Mouse (Mus musculus) midbrain, embryonic 15.5 days (tissue): ENCODE data around the gene 4921536K21Rik. TPM values are rescaled to one million over a fixed set of nuclear protein-coding genes. Genes with fewer than 3 reads are reported as not detected.

Experiments
- ATAC-seq: fragments of 200-750 bp; cut with Nextera tagmentation; replicated peaks from 2 replicates; pipeline ENCODE4 v1.8.0; 2017; ENCODE audit warnings: moderate TSS enrichment
- H3K27ac ChIP-seq: fragments of 300-500 bp; sonication (generic); 2 replicates; pipeline ENCODE4 v1.5.1; 2015; ENCODE audit warnings: mild to moderate bottlenecking, inconsistent platforms
- H3K27me3 ChIP-seq: fragments of 300-500 bp; sonication (generic); replicated peaks from 2 replicates; pipeline ENCODE4 v1.6.1; 2015; ENCODE audit warnings: inconsistent platforms
- H3K36me3 ChIP-seq: fragments of 300-500 bp; sonication (generic); replicated peaks from 2 replicates; pipeline ENCODE4 v1.6.1; 2015; ENCODE audit warnings: inconsistent platforms
- H3K4me1 ChIP-seq: fragments of 300-500 bp; sonication (generic); 2 replicates; pipeline ENCODE4 v1.6.1; 2015; ENCODE audit warnings: inconsistent platforms
- H3K4me2 ChIP-seq: fragments of 300-500 bp; sonication (generic); 2 replicates; pipeline ENCODE4 v1.6.1; 2015; ENCODE audit warnings: inconsistent platforms, mild to moderate bottlenecking, moderate library complexity
- H3K4me3 ChIP-seq: fragments of 300-500 bp; sonication (generic); 2 replicates; pipeline ENCODE4 v1.5.1; 2015; ENCODE audit warnings: mild to moderate bottlenecking, inconsistent platforms
- H3K9ac ChIP-seq: fragments of 300-500 bp; sonication (generic); 2 replicates; pipeline ENCODE4 v1.6.1; 2015; ENCODE audit warnings: mild to moderate bottlenecking, inconsistent platforms
- H3K9me3 ChIP-seq: fragments of 300-500 bp; sonication (generic); 2 replicates; pipeline ENCODE4 v1.6.1; 2016; ENCODE audit warnings: inconsistent platforms
- WGBS: fragments of 180-500 bp; shearing (Covaris S2); methylation state at CpG from one replicate; pipeline ENCODE4 v1.1.7; 2015; ENCODE audit warnings: mixed read lengths; 5-methylcytosine and 5-hydroxymethylcytosine counted together
- polyA plus RNA-seq: library from polyadenylated mRNA; unstranded; fragments of >200 nt; fragmentation: Nextera tagmentation; extraction: Ambion mirVana; gene quantifications from 2 replicates; pipeline ENCODE4 v1.2.1, GENCODE M21; 2015

Gene 4921536K21Rik
- 0.43 and 0.90 TPM in 2 replicates for polyA plus RNA-seq

GRCm38 (mm10) chr11:3894406-3895281, at the start of gene 4921536K21Rik, which contains the start of gene Dusp18:
Gene 4921536K21Rik, minus strand, starts transcription at chr11:3895098.
Gene Dusp18, plus strand, starts transcription at chr11:3895240.
- H3K36me3 ChIP-seq, result peaks cover 14% of the 10 kb centered on the region; the same call in 1 of the 2 replicates
- WGBS, result 3% methylated on average over 46 of the region's 46 CpGs
- peak within 1 kb of the TSS; percentile 50 for H3K4me3 ChIP-seq
- peak within 1 kb of the TSS; percentile 84 for H3K27ac ChIP-seq
- peak within 1 kb of the TSS; percentile 54 for H3K9ac ChIP-seq
- H3K4me2 ChIP-seq, result peak within 1 kb of the TSS; percentile 72
- H3K4me1 ChIP-seq, result peaks cover 13% of the 10 kb centered on the region
- peak; percentile 99 for ATAC-seq
- H3K9me3 ChIP-seq, result no peaks in the 10 kb centered on the region
- H3K27me3 ChIP-seq, result no peaks in the 10 kb centered on the region

- Histone ChIP-seq H3K4me1 (no peaks in the 10 kb centered on the region), H3K27ac (no peak overlapping the region), H3K9ac (no peak overlapping the region), H3K4me2 (no peak overlapping the region), H3K36me3 (no peaks in the 10 kb centered on the region), H3K9me3 (no peaks in the 10 kb centered on the region), H3K27me3 (no peaks in the 10 kb centered on the region), H3K4me3 (no peak overlapping the region)
- ATAC-seq, result no peak
- 82% methylated on average over 7 of the region's 7 CpGs for WGBS
Observed at GRCm38 (mm10) chr11:3941371-3941770, 46.5 kb upstream of the 4921536K21Rik start.

- ATAC-seq, result no peak
- no peak overlapping the region for H3K4me2 ChIP-seq
- H3K9ac ChIP-seq, result no peak overlapping the region
- H3K9me3 ChIP-seq, result no peaks in the 10 kb centered on the region
- no peak overlapping the region for H3K4me3 ChIP-seq
- H3K36me3 ChIP-seq, result no peaks in the 10 kb centered on the region
- H3K4me1 ChIP-seq, result no peaks in the 10 kb centered on the region
- WGBS, result 80% methylated on average over 13 of the region's 13 CpGs
- H3K27ac ChIP-seq, result no peak overlapping the region
- H3K27me3 ChIP-seq, result no peaks in the 10 kb centered on the region
Observed at GRCm38 (mm10) chr11:3937321-3937874, 42.5 kb upstream of the 4921536K21Rik start.

GRCm38 (mm10) chr11:3936318-3936717, 41.4 kb upstream of the 4921536K21Rik start:
- H3K9me3 ChIP-seq, result no peaks in the 10 kb centered on the region
- H3K9ac ChIP-seq, result no peak overlapping the region
- H3K36me3 ChIP-seq, result no peaks in the 10 kb centered on the region
- H3K4me1 ChIP-seq, result peaks cover 10% of the 10 kb centered on the region
- H3K4me2 ChIP-seq, result no peak overlapping the region
- no peak overlapping the region for H3K4me3 ChIP-seq
- WGBS, result 92% methylated on average over 3 of the region's 3 CpGs
- no peak for ATAC-seq
- no peaks in the 10 kb centered on the region for H3K27me3 ChIP-seq
- H3K27ac ChIP-seq, result no peak overlapping the region

- H3K4me3 ChIP-seq, result no peak overlapping the region
- no peaks in the 10 kb centered on the region for H3K9me3 ChIP-seq
- peaks cover 16% of the 10 kb centered on the region for H3K4me1 ChIP-seq
- no peak for ATAC-seq
- no peaks in the 10 kb centered on the region for H3K27me3 ChIP-seq
- no peak overlapping the region for H3K27ac ChIP-seq
- WGBS, result 80% methylated on average over 4 of the region's 4 CpGs
- no peak overlapping the region for H3K9ac ChIP-seq
- no peak overlapping the region for H3K4me2 ChIP-seq
- no peaks in the 10 kb centered on the region for H3K36me3 ChIP-seq
Observed at GRCm38 (mm10) chr11:3935135-3935534, 40.2 kb upstream of the 4921536K21Rik start.

- Histone ChIP-seq H3K4me1 (peaks cover 16% of the 10 kb centered on the region), H3K4me2 (no peak overlapping the region), H3K27me3 (no peaks in the 10 kb centered on the region), H3K4me3 (no peak overlapping the region), H3K36me3 (no peaks in the 10 kb centered on the region), H3K27ac (no peak overlapping the region), H3K9me3 (no peaks in the 10 kb centered on the region), H3K9ac (no peak overlapping the region)
- ATAC-seq, result no peak
- WGBS, result 81% methylated on average over 9 of the region's 9 CpGs
Observed at GRCm38 (mm10) chr11:3933756-3934285, 38.9 kb upstream of the 4921536K21Rik start.

- H3K36me3 ChIP-seq, result no peaks in the 10 kb centered on the region
- peak; percentile 83 for ATAC-seq
- under 1% methylated on average over 24 of the region's 26 CpGs for WGBS
- H3K4me3 ChIP-seq, result peak within 1 kb of the TSS; percentile 43
- peak within 1 kb of the TSS; percentile 25; the same call in 1 of the 2 replicates for H3K9ac ChIP-seq
- peak within 1 kb of the TSS; percentile 79 for H3K4me2 ChIP-seq
- no peaks in the 10 kb centered on the region for H3K27me3 ChIP-seq
- H3K27ac ChIP-seq, result no peak within 1 kb of the TSS
- H3K9me3 ChIP-seq, result no peaks in the 10 kb centered on the region
- H3K4me1 ChIP-seq, result peaks cover 16% of the 10 kb centered on the region
Observed at GRCm38 (mm10) chr11:3931511-3932211, 36.8 kb upstream of the 4921536K21Rik start, which contains the start of gene Tcn2. Gene Tcn2, minus strand, starts transcription at chr11:3932159.

GRCm38 (mm10) chr11:3930931-3931330, 36.0 kb upstream of the 4921536K21Rik start:
- H3K27me3 ChIP-seq, result no peaks in the 10 kb centered on the region
- peaks cover 16% of the 10 kb centered on the region for H3K4me1 ChIP-seq
- no peaks in the 10 kb centered on the region for H3K36me3 ChIP-seq
- H3K4me3 ChIP-seq, result peak overlapping the region; percentile 43
- peak overlapping the region; percentile 25; the same call in 1 of the 2 replicates for H3K9ac ChIP-seq
- no peak overlapping the region for H3K27ac ChIP-seq
- H3K9me3 ChIP-seq, result no peaks in the 10 kb centered on the region
- H3K4me2 ChIP-seq, result peak overlapping the region; percentile 79
- 0 out of 2 replicates have a peak, but pooled peaks have one; percentile 52 for ATAC-seq
- WGBS, result 32% methylated on average over 6 of the region's 6 CpGs

- Histone ChIP-seq H3K27me3 (no peaks in the 10 kb centered on the region), H3K9ac (no peak overlapping the region), H3K9me3 (no peaks in the 10 kb centered on the region), H3K36me3 (no peaks in the 10 kb centered on the region), H3K4me1 (peaks cover 16% of the 10 kb centered on the region), H3K4me2 (no peak overlapping the region), H3K4me3 (no peak overlapping the region), H3K27ac (no peak overlapping the region)
- 82% methylated on average over 4 of the region's 4 CpGs for WGBS
- ATAC-seq, result no peak
Observed at GRCm38 (mm10) chr11:3930019-3930418, 35.1 kb upstream of the 4921536K21Rik start.

GRCm38 (mm10) chr11:3925916-3926315, 31.0 kb upstream of the 4921536K21Rik start:
- Histone ChIP-seq H3K27me3 (no peaks in the 10 kb centered on the region), H3K4me3 (no peak overlapping the region), H3K4me1 (peaks cover 2% of the 10 kb centered on the region), H3K27ac (no peak overlapping the region), H3K9ac (no peak overlapping the region), H3K9me3 (no peaks in the 10 kb centered on the region), H3K36me3 (no peaks in the 10 kb centered on the region), H3K4me2 (no peak overlapping the region)
- no peak for ATAC-seq
- 95% methylated on average over 10 of the region's 10 CpGs for WGBS

GRCm38 (mm10) chr11:3922731-3923130, 27.8 kb upstream of the 4921536K21Rik start:
- WGBS, result 95% methylated on average over 6 of the region's 6 CpGs
- H3K9ac ChIP-seq, result no peak overlapping the region
- no peaks in the 10 kb centered on the region for H3K36me3 ChIP-seq
- H3K4me3 ChIP-seq, result no peak overlapping the region
- no peaks in the 10 kb centered on the region for H3K27me3 ChIP-seq
- no peak overlapping the region for H3K4me2 ChIP-seq
- no peaks in the 10 kb centered on the region for H3K4me1 ChIP-seq
- H3K27ac ChIP-seq, result no peak overlapping the region
- no peak for ATAC-seq
- H3K9me3 ChIP-seq, result no peaks in the 10 kb centered on the region

GRCm38 (mm10) chr11:3922115-3922514, 27.2 kb upstream of the 4921536K21Rik start:
- WGBS, result 94% methylated on average over 9 of the region's 9 CpGs
- Histone ChIP-seq H3K4me1 (no peaks in the 10 kb centered on the region), H3K4me2 (no peak overlapping the region), H3K36me3 (no peaks in the 10 kb centered on the region), H3K9me3 (no peaks in the 10 kb centered on the region), H3K4me3 (no peak overlapping the region), H3K9ac (no peak overlapping the region), H3K27me3 (no peaks in the 10 kb centered on the region), H3K27ac (no peak overlapping the region)
- ATAC-seq, result no peak
